Mouse (Mus musculus): Measurements from ENCODE around the gene Dnah8. TPM values are rescaled to one million over a fixed set of nuclear protein-coding genes. Genes with fewer than 3 reads are reported as not detected.

Dnah8 gene
- total and polyA plus RNA-seq, 3 experiments, result 15.4 to 143 (median 19.5) TPM

GRCm38 (mm10) chr17:30910866-30911731 is 286.9 kb downstream of the Dnah8 start:
- no peaks in the 10 kb centered on the region for H3K36me3 ChIP-seq (ENCODE audit: control insufficient read depth in 1 of 2, insufficient read depth in 2 of 2, low read length in 2 of 2)
- no peak overlapping the region for H3K4me3 ChIP-seq (ENCODE audit: control insufficient read depth in 1 of 2, insufficient read depth in 1 of 2, low read depth in 2 of 2, low read length in 2 of 2)
- no peak overlapping the region for H3K27ac ChIP-seq (ENCODE audit: control insufficient read depth, low read depth, low read length)
- no peaks in the 10 kb centered on the region for H3K27me3 ChIP-seq (ENCODE audit: control insufficient read depth in 1 of 2, insufficient read depth in 2 of 2, low read length in 2 of 2)
- H3K4me1 ChIP-seq (ENCODE audit: control insufficient read depth in 1 of 2, insufficient read depth in 2 of 2, low read length in 2 of 2), result no peaks in the 10 kb centered on the region
- H3K79me2 ChIP-seq (ENCODE audit: control insufficient read depth, insufficient read depth, low read length, poor library complexity), result no peaks in the 10 kb centered on the region
- no peak for TF ChIP-seq SMC3 (IDR thresholded peaks at IDR 0.05; ENCODE audit: low read depth, low read length)
- no peak for TF ChIP-seq ZMIZ1 (IDR thresholded peaks at IDR 0.05; ENCODE audit: low read depth, low read length)
- no peak for DNase-seq (ENCODE audit: low read depth, low spot score)
- no peaks in the 10 kb centered on the region for H3K9me3 ChIP-seq (replicated peaks; ENCODE audit: insufficient read depth, low read length)
- no peak overlapping the region for H3K9ac ChIP-seq (ENCODE audit: control insufficient read depth, low read depth, low read length, poor library complexity, severe bottlenecking)

- no peak for TF ChIP-seq RAD21 (IDR thresholded peaks at IDR 0.05; ENCODE audit: low read depth, low read length)
- H3K36me3 ChIP-seq (ENCODE audit: control insufficient read depth in 1 of 2, insufficient read depth in 2 of 2, low read length in 2 of 2), result no peaks in the 10 kb centered on the region
- no peak for DNase-seq (ENCODE audit: low read depth, low spot score)
- no peaks in the 10 kb centered on the region for H3K4me1 ChIP-seq (ENCODE audit: control insufficient read depth in 1 of 2, insufficient read depth in 2 of 2, low read length in 2 of 2)
- no peak overlapping the region for H3K27ac ChIP-seq (ENCODE audit: control insufficient read depth, low read depth, low read length)
- no peaks in the 10 kb centered on the region for H3K79me2 ChIP-seq (ENCODE audit: control insufficient read depth, insufficient read depth, low read length, poor library complexity)
- H3K27me3 ChIP-seq (ENCODE audit: control insufficient read depth in 1 of 2, insufficient read depth in 2 of 2, low read length in 2 of 2), result no peaks in the 10 kb centered on the region
- H3K9me3 ChIP-seq (replicated peaks; ENCODE audit: insufficient read depth, low read length), result no peaks in the 10 kb centered on the region
- H3K9ac ChIP-seq (ENCODE audit: control insufficient read depth, low read depth, low read length, poor library complexity, severe bottlenecking), result no peak overlapping the region
- no peak overlapping the region for H3K4me3 ChIP-seq (ENCODE audit: control insufficient read depth in 1 of 2, insufficient read depth in 1 of 2, low read depth in 2 of 2, low read length in 2 of 2)
These were observed 287.6 kb downstream of the Dnah8 start for GRCm38 (mm10) chr17:30911732-30912088.

- H3K36me3 ChIP-seq (ENCODE audit: control insufficient read depth in 1 of 2, insufficient read depth in 2 of 2, low read length in 2 of 2), result no peaks in the 10 kb centered on the region
- DNase-seq (ENCODE audit: low read depth, low spot score), result no peak
- H3K9me3 ChIP-seq (replicated peaks; ENCODE audit: insufficient read depth, low read length), result no peaks in the 10 kb centered on the region
- no peak for TF ChIP-seq USF1 (IDR thresholded peaks at IDR 0.05; ENCODE audit: low read depth, low read length)
- TF ChIP-seq TBP (IDR thresholded peaks at IDR 0.05; ENCODE audit: low read depth, low read length), result no peak
- TF ChIP-seq CHD1 (IDR thresholded peaks at IDR 0.05; ENCODE audit: low read depth, low read length), result no peak
- TF ChIP-seq ZMIZ1 (IDR thresholded peaks at IDR 0.05; ENCODE audit: low read depth, low read length), result no peak
- TF ChIP-seq MAX (IDR thresholded peaks at IDR 0.05; ENCODE audit: low read length), result no peak
- no peak for TF ChIP-seq KAT2A (conservative IDR thresholded peaks at IDR 0.05; ENCODE audit: low read depth, low read length)
- no peak for TF ChIP-seq BHLHE40 (IDR thresholded peaks at IDR 0.05; ENCODE audit: borderline replicate concordance, low read depth, low read length)
- TF ChIP-seq ZNF384 (IDR thresholded peaks at IDR 0.05; ENCODE audit: low read depth, low read length), result no peak
- TF ChIP-seq RAD21 (IDR thresholded peaks at IDR 0.05; ENCODE audit: low read depth, low read length), result no peak
- TF ChIP-seq ZKSCAN1 (IDR thresholded peaks at IDR 0.05; ENCODE audit: low read depth, low read length), result no peak
- no peak for TF ChIP-seq NELFE (IDR thresholded peaks at IDR 0.05; ENCODE audit: low read depth, low read length)
- TF ChIP-seq MYB (IDR thresholded peaks at IDR 0.05; ENCODE audit: low read depth, low read length), result no peak
- TF ChIP-seq MAZ (IDR thresholded peaks at IDR 0.05; ENCODE audit: low read depth, low read length), result no peak
- TF ChIP-seq GABPA (IDR thresholded peaks at IDR 0.05; ENCODE audit: low read depth, low read length), result no peak
- no peak for TF ChIP-seq SIN3A (IDR thresholded peaks at IDR 0.05; ENCODE audit: low read length)
- H3K79me2 ChIP-seq (ENCODE audit: control insufficient read depth, insufficient read depth, low read length, poor library complexity), result no peaks in the 10 kb centered on the region
- H3K27ac ChIP-seq (ENCODE audit: control insufficient read depth, low read depth, low read length), result no peak overlapping the region
- no peaks in the 10 kb centered on the region for H3K27me3 ChIP-seq (ENCODE audit: control insufficient read depth in 1 of 2, insufficient read depth in 2 of 2, low read length in 2 of 2)
- H3K9ac ChIP-seq (ENCODE audit: control insufficient read depth, low read depth, low read length, poor library complexity, severe bottlenecking), result no peak overlapping the region
- H3K4me3 ChIP-seq (ENCODE audit: control insufficient read depth in 1 of 2, insufficient read depth in 1 of 2, low read depth in 2 of 2, low read length in 2 of 2), result no peak overlapping the region
- no peaks in the 10 kb centered on the region for H3K4me1 ChIP-seq (ENCODE audit: control insufficient read depth in 1 of 2, insufficient read depth in 2 of 2, low read length in 2 of 2)
These were observed 288.4 kb downstream of the Dnah8 start for GRCm38 (mm10) chr17:30912536-30912935.

All from MEL (cell line).